In the genomic region with DNA sequence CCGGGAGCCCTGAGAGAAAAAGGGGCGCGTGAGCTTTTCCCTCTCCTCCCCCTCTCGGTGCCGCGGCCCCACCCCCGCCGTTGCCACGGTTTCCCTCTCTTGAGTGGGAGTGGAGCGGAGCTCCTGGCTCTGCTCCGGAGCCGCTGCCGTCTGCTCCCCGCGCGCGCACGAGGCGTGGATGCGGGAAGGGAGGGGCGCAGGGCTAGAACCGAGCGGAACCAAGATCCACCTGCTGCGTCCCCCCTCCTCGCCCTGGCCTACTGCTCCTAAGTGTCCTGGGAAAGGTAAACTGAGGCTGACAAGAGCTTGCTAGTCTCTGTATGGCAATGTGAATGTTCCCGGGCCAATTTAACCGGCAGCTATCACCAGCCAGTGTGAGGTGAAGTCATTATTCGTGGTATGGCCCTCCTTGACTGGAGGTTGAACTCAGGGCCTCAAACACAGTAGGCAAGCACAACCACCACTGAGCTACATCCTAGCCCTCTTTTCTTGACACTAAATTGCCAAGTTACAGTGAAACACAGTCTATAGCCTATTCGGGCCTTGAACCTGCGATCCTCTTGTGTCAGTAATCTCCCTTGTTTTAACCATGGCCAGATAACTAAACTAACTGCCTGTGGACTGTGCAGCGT, we compare ENCODE assay signal across 8 mouse cellular contexts. TPM values are rescaled to one million over a fixed set of nuclear protein-coding genes. Genes with fewer than 3 reads are reported as not detected.
DNase-seq lines count a peak whose midpoint lies in the region; ATAC-seq and TF ChIP-seq lines count a peak whose summit lies in the region.

No protein-coding gene starts in this region.

- H3K36me3 ChIP-seq in heart, embryonic 10.5 days: no peaks in the 10 kb centered on the region
- H3K36me3 ChIP-seq in G1E (replicated peaks): peaks cover 2% of the 10 kb centered on the region
- no peaks in the 10 kb centered on the region for H3K36me3 ChIP-seq in heart, embryonic 16.5 days (ENCODE audit: control insufficient read depth, insufficient read depth)
- H3K36me3 ChIP-seq in limb, embryonic 12.5 days: no peaks in the 10 kb centered on the region
- no peaks in the 10 kb centered on the region for H3K36me3 ChIP-seq in neural tube, embryonic 13.5 days

- H3K27ac ChIP-seq in heart, embryonic 10.5 days: peak overlapping the region; percentile 72
- H3K27ac ChIP-seq in heart, embryonic 16.5 days (ENCODE audit: low read length): no peak overlapping the region
- no peak overlapping the region for H3K27ac ChIP-seq in limb, embryonic 12.5 days
- H3K27ac ChIP-seq in neural tube, embryonic 13.5 days (replicated peaks): no peak overlapping the region

- TF ChIP-seq CTCF in G1E (IDR thresholded peaks at IDR 0.05; ENCODE audit: low read depth, low read length): no peak

- H3K9ac ChIP-seq in heart, embryonic 16.5 days (ENCODE audit: low read length): peak overlapping the region; percentile 81
- H3K9ac ChIP-seq in limb, embryonic 12.5 days (replicated peaks): 0 out of 2 replicates have a peak overlapping the region, but pooled peaks have one; percentile 23
- peak overlapping the region; percentile 65 for H3K9ac ChIP-seq in neural tube, embryonic 13.5 days

- H3K4me2 ChIP-seq in heart, embryonic 16.5 days (ENCODE audit: low read depth, low read length): peak overlapping the region; percentile 96
- peak overlapping the region; percentile 99 for H3K4me2 ChIP-seq in limb, embryonic 12.5 days
- peak overlapping the region; percentile 97 for H3K4me2 ChIP-seq in neural tube, embryonic 13.5 days

- peaks cover 61% of the 10 kb centered on the region for H3K27me3 ChIP-seq in heart, embryonic 10.5 days (ENCODE audit: insufficient read depth, poor library complexity, severe bottlenecking)
- H3K27me3 ChIP-seq in G1E (ENCODE audit: insufficient read depth, low read length): peaks cover 25% of the 10 kb centered on the region
- peaks cover 13% of the 10 kb centered on the region for H3K27me3 ChIP-seq in heart, embryonic 16.5 days (ENCODE audit: control insufficient read depth, insufficient read depth, low read length)
- peaks cover 72% of the 10 kb centered on the region for H3K27me3 ChIP-seq in limb, embryonic 12.5 days
- H3K27me3 ChIP-seq in neural tube, embryonic 13.5 days: peaks cover 80% of the 10 kb centered on the region

- ATAC-seq in G1E (ENCODE audit: extremely low read depth, insufficient number of reproducible peaks, low FRiP score, poor library complexity, severe bottlenecking): no peak
- no peak for ATAC-seq in heart, embryonic 16.5 days (replicated peaks; ENCODE audit: extremely low read depth, insufficient read depth, low FRiP score)
- ATAC-seq in limb, embryonic 12.5 days (ENCODE audit: insufficient number of reproducible peaks, insufficient read depth, low FRiP score, low TSS enrichment, low read depth): no peak
- no peak for ATAC-seq in neural tube, embryonic 13.5 days (ENCODE audit: low read depth)

- no peak for DNase-seq in heart, embryonic 10.5 days (ENCODE audit: low spot score)
- no peak for DNase-seq in heart, adult 8-10 months (ENCODE audit: low spot score)
- DNase-seq in G1E (ENCODE audit: low spot score): no peak
- no peak for DNase-seq in ovary, postnatal 14 days (ENCODE audit: low spot score)
- no peak for DNase-seq in cerebellum, adult 11-12 months

- peaks cover 51% of the 10 kb centered on the region for H3K4me1 ChIP-seq in heart, embryonic 10.5 days
- H3K4me1 ChIP-seq in G1E (ENCODE audit: insufficient read depth, low read depth, low read length): peaks cover 62% of the 10 kb centered on the region
- peaks cover 42% of the 10 kb centered on the region for H3K4me1 ChIP-seq in heart, embryonic 16.5 days (ENCODE audit: control insufficient read depth, insufficient read depth, low read length)
- H3K4me1 ChIP-seq in limb, embryonic 12.5 days (replicated peaks): peaks cover 37% of the 10 kb centered on the region
- peaks cover 41% of the 10 kb centered on the region for H3K4me1 ChIP-seq in neural tube, embryonic 13.5 days (replicated peaks)

- no peaks in the 10 kb centered on the region for H3K9me3 ChIP-seq in heart, embryonic 10.5 days
- no peaks in the 10 kb centered on the region for H3K9me3 ChIP-seq in G1E (replicated peaks)
- H3K9me3 ChIP-seq in heart, embryonic 16.5 days (replicated peaks; ENCODE audit: control insufficient read depth, low read length): no peaks in the 10 kb centered on the region
- no peaks in the 10 kb centered on the region for H3K9me3 ChIP-seq in limb, embryonic 12.5 days
- no peaks in the 10 kb centered on the region for H3K9me3 ChIP-seq in neural tube, embryonic 13.5 days

- WGBS in heart, embryonic 10.5 days: 8% methylated on average over 31 of the region's 31 CpGs
- 13% methylated on average over 25 of the region's 31 CpGs for WGBS in heart, embryonic 16.5 days
- 5% methylated on average over 28 of the region's 31 CpGs for WGBS in limb, embryonic 12.5 days
- WGBS in neural tube, embryonic 13.5 days: 7% methylated on average over 22 of the region's 31 CpGs

- H3K4me3 ChIP-seq in heart, embryonic 10.5 days: peak overlapping the region; percentile 77
- H3K4me3 ChIP-seq in G1E (ENCODE audit: low read depth, low read length): peak overlapping the region; percentile 83
- peak overlapping the region; percentile 67 for H3K4me3 ChIP-seq in heart, embryonic 16.5 days (ENCODE audit: low read length)
- peak overlapping the region; percentile 71 for H3K4me3 ChIP-seq in limb, embryonic 12.5 days (replicated peaks)
- peak overlapping the region; percentile 57 for H3K4me3 ChIP-seq in neural tube, embryonic 13.5 days

RNA-seq across cellular contexts. Expression of a gene that starts 1.2 kb away (rescaled TPM):
- 2.7 and 3.1 TPM in 2 replicates for polyA plus RNA-seq in heart, embryonic 10.5 days (2016; fragmentation: Nextera tagmentation; extraction: Ambion mirVana)
- total RNA-seq in heart, adult 8-10 months (2022): under 1 TPM; 0.23 to 0.79 (median 0.54) TPM
- total RNA-seq in G1E (2014; fragmentation: Nextera tagmentation) (0.39 TPM in 1 of 2 replicates, not detected in the other), G1E (2017) (0.22 and 0.52 TPM in 2 replicates)
- 1.9 TPM in 2 replicates for polyA plus RNA-seq in G1E (2012)
- 1.7 and 2.7 TPM in 2 replicates for polyA plus RNA-seq in heart, embryonic 16.5 days (2015; fragmentation: Nextera tagmentation; extraction: Ambion mirVana)
- polyA plus RNA-seq in limb, embryonic 12.5 days (2016; fragmentation: Nextera tagmentation; extraction: Ambion mirVana): 0.60 and 0.76 TPM in 2 replicates
- polyA plus RNA-seq in neural tube, embryonic 13.5 days (2015; fragmentation: Nextera tagmentation; extraction: Ambion mirVana): 0.28 TPM in 1 of 2 replicates, not detected in the other

RNA-seq across cellular contexts. Expression of a gene that starts 16.9 kb away (rescaled TPM):
- polyA plus RNA-seq in heart, embryonic 10.5 days (2016; fragmentation: Nextera tagmentation; extraction: Ambion mirVana): 0.10 and 0.13 TPM in 2 replicates
- total RNA-seq in heart, adult 8-10 months (2022): not detected
- total RNA-seq in G1E (2014; fragmentation: Nextera tagmentation) (not detected in 2 replicates), G1E (2017) (0.11 TPM in 1 of 2 replicates, not detected in the other)
- polyA plus RNA-seq in G1E (2012): not detected in 2 replicates
- polyA plus RNA-seq in heart, embryonic 16.5 days (2015; fragmentation: Nextera tagmentation; extraction: Ambion mirVana): 0.22 TPM in 1 of 2 replicates, not detected in the other
- polyA plus RNA-seq in limb, embryonic 12.5 days (2016; fragmentation: Nextera tagmentation; extraction: Ambion mirVana): not detected in 2 replicates
- 0.43 and 0.50 TPM in 2 replicates for polyA plus RNA-seq in neural tube, embryonic 13.5 days (2015; fragmentation: Nextera tagmentation; extraction: Ambion mirVana)

RNA-seq across cellular contexts. Expression of a gene that starts 44.0 kb away (rescaled TPM):
- 31.4 and 32.0 TPM in 2 replicates for polyA plus RNA-seq in heart, embryonic 10.5 days (2016; fragmentation: Nextera tagmentation; extraction: Ambion mirVana)
- 10 to 100 TPM; 11.9 to 13.7 (median 13.4) TPM for total RNA-seq in heart, adult 8-10 months (2022)
- total RNA-seq in G1E (2014; fragmentation: Nextera tagmentation) (22.3 and 23.9 TPM in 2 replicates), G1E (2017) (8.0 and 8.1 TPM in 2 replicates)
- 36.4 and 41.3 TPM in 2 replicates for polyA plus RNA-seq in G1E (2012)
- polyA plus RNA-seq in heart, embryonic 16.5 days (2015; fragmentation: Nextera tagmentation; extraction: Ambion mirVana): 17.2 and 18.3 TPM in 2 replicates
- 35.7 and 36.9 TPM in 2 replicates for polyA plus RNA-seq in limb, embryonic 12.5 days (2016; fragmentation: Nextera tagmentation; extraction: Ambion mirVana)
- polyA plus RNA-seq in neural tube, embryonic 13.5 days (2015; fragmentation: Nextera tagmentation; extraction: Ambion mirVana): 18.6 and 21.0 TPM in 2 replicates

RNA-seq across cellular contexts. Expression of a gene that starts 54.2 kb away (rescaled TPM):
- 8.9 and 11.6 TPM in 2 replicates for polyA plus RNA-seq in heart, embryonic 10.5 days (2016; fragmentation: Nextera tagmentation; extraction: Ambion mirVana)
- 1 to 10 TPM; 1.7 to 3.3 (median 2.2) TPM for total RNA-seq in heart, adult 8-10 months (2022)
- total RNA-seq in G1E (2014; fragmentation: Nextera tagmentation) (not detected in 2 replicates), G1E (2017) (0.87 and 1.1 TPM in 2 replicates)
- 0.28 and 0.42 TPM in 2 replicates for polyA plus RNA-seq in G1E (2012)
- 5.1 and 8.0 TPM in 2 replicates for polyA plus RNA-seq in heart, embryonic 16.5 days (2015; fragmentation: Nextera tagmentation; extraction: Ambion mirVana)
- 34.6 and 37.8 TPM in 2 replicates for polyA plus RNA-seq in limb, embryonic 12.5 days (2016; fragmentation: Nextera tagmentation; extraction: Ambion mirVana)
- polyA plus RNA-seq in neural tube, embryonic 13.5 days (2015; fragmentation: Nextera tagmentation; extraction: Ambion mirVana): 16.2 and 19.2 TPM in 2 replicates

Comparison
In these comparisons a context has a peak if more than half of its experiments do, and no peak if none do; other contexts are left out.
1. H3K9ac ChIP-seq: peak in every context shown above with its lines; median percentile 81 in heart, embryonic 16.5 days; 65 in neural tube, embryonic 13.5 days; 23 in limb, embryonic 12.5 days.